Mouse (Mus musculus) spleen, adult 18-20 months (tissue): ENCODE data around the gene Zfp28.
A peak's percentile ranks its signal among the peaks of the same experiment; 100 is the strongest.

Experiments used
- DNase-seq, 2 experiments: peaks; one replicate each; pipeline ENCODE4 v3.0.0; 2022; ENCODE audit warnings: mixed read lengths in 2 of 2

Gene Zfp28

DNA sequence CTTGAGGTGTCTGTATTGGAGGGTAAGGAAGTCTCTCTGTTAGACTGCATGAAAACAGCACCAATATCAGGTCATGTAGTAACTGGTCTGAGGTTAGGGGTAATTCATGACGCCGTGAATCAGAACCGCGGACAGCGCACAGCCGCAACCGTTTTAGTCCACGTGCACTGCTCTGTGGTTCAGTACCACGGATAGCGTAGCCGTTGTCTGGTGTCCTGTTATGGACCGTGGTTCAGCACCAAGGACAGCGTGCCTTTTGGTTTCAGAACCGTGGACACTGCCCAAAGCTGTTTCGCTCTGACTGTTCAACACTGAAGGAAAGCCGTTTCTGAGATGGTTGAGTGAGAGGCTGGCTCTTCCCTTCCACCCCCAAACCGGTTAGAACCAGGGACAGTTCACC is 26.9 kb downstream of the Zfp28 start, which contains the start of gene Gm20715:
Gene Gm20715, plus strand, starts transcription at position 235 of the 400 bp plus-strand sequence.
- peak; percentile 46 to 64 for DNase-seq

DNA sequence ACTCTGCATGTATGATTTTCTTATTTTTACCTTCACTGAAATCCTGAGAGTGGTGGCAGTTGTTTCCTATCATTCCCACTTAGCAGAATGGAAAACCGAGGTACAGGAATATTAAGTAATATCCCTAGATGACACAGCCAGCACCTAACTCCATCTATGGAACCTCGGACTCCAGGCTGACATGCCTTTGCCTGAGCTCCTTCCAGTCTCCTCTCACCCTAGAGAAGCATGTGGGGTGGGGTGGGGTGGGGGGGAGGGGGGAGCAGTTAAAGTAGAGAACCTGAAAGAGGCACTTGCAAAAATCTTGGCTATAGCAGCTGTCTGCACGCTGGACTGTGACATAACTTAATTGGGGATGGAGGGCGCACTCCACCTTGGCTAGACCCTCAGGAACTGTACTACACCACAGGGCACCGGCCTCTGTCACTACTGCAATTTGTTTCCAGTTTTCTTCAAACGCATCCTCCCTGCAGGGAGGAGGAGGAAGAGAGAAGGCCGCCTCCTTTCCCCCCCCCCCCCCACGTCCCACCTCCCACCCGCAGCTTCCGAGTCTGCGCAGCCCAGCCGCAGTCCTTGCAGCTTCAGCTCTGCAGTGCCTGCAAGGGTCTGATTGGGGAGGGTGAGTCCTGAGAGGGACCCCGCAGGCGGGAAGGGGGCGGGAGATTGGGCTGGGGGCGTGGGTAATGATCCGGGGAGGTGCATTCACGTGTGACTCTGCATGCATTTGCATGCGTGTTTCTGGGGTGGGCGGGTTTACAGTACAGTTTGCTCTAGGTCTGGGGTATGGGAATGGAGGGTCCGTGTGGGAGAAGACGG is 31.7 kb downstream of the Zfp28 start:
- DNase-seq: no peak

DNA sequence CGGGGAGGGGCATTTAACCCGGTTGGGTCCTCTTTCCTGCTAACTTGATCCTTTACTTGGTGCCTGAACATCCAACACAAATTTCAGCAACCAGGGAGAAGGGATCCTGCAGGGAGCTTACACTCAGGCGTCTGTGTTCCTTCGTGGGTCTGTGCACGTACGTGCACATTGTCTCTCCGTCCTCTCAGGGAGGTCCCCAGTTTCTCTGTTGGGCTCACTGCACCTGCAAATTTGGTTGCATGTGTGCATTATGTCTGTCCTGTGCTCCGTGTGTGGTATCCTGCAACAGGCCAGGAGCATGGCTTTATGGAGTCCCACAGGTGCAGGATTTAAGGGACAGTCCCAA is 32.3 kb downstream of the Zfp28 start:
- DNase-seq: no peak

DNA sequence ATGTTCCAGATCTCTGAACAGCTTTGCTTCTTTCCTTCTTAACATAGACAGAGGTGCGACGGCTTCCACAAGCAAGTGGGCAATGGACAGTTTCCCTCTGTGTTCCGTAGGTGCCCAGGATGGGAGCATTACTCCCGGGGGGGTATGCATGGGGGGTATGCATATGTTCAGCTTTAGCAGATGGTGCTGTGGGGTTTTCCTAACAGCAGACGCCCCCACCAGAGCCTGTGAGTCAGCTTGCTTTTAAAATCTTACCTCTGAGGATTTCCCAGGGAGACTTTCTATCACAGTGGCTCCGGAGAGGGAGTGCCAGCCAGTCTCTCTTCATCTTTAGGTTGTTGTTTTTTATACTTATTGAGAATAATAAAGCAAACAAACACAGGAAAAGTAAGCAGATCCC is 36.8 kb downstream of the Zfp28 start:
- no peak for DNase-seq

DNA sequence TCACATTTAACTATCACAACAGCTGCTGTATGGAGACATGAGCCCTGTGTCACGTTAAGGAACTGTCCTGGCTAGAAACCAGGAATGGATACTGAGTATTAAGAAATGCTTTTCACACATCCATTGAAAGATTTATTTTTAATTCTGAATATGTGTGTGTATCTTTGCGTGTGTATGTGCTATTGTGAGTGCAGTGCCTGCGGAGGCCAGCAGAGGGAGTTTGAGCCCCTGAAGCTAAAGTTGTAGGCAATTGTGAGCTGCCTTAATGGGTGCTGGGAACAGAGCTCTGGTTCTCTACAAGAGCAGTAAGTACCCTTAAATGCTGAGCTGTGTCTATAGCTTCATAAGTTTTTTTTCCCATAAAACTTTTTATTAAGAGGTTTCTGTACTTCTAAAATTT is 46.3 kb downstream of the Zfp28 start:
- no peak for DNase-seq

DNA sequence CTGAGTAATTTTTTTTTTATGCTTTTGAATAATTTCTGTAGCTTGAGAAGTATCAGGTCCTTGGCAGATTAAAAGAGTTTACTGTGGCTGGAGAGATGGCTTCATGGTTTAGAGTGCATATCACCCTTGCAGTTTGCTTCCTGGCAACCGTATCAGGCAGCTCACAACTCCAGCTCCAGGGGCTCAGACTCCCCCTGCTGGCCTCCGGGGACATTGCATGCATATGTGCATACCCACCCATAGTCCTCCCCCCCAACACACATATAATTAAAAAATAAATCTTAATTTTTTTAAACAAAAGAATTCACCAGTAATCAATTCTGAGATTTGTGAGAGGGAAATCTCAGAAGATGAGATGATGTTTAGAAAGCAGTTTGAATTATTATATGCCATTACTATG is 47.2 kb downstream of the Zfp28 start:
- peak in 1 of 2 experiments; percentile 36 for DNase-seq

DNA sequence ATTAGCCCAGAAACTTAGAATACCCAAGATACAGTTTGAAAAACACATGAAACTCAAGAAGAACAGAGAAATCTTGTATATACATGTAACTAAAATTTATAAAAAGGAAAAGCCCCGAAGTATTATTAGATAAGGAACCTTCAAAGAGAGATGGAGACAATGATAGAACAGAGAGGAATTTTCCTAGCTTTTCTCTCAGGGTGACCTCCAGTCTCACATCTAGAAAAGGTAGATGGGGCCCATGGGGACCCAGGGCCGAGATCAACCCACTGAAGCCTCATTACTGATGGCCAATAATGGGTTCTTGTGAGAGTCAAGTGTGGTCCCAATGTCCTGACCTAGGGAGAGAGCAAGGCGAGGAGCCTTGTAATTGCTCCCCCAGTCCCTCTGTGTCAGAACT is 55.3 kb downstream of the Zfp28 start, which contains the start of gene Olfr1344:
Gene Olfr1344, plus strand, starts transcription at position 301 of the 400 bp plus-strand sequence.
- no peak for DNase-seq

DNA sequence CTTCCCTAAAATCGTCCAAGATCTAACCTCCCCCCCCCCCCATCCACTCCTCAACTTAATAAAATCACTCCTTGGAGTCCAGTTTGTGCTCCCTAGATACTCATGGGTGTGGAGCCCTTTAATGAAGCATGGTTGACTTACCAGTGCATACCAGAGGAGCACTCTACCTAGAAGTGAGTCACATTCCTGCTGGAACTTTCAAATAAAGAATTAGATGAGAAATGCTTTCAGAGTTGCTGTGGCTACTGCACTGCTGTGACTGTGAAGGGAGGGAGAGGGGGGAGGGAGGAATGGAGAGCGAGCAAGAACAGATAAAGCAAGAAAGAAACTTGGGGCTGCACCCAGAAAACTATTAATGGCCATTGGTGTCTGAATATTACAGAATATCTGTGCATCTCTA is 58.1 kb downstream of the Zfp28 start:
- DNase-seq: no peak
